Mouse (Mus musculus): ENCODE measurements around the gene Eefsec.

The Eefsec gene

DNA sequence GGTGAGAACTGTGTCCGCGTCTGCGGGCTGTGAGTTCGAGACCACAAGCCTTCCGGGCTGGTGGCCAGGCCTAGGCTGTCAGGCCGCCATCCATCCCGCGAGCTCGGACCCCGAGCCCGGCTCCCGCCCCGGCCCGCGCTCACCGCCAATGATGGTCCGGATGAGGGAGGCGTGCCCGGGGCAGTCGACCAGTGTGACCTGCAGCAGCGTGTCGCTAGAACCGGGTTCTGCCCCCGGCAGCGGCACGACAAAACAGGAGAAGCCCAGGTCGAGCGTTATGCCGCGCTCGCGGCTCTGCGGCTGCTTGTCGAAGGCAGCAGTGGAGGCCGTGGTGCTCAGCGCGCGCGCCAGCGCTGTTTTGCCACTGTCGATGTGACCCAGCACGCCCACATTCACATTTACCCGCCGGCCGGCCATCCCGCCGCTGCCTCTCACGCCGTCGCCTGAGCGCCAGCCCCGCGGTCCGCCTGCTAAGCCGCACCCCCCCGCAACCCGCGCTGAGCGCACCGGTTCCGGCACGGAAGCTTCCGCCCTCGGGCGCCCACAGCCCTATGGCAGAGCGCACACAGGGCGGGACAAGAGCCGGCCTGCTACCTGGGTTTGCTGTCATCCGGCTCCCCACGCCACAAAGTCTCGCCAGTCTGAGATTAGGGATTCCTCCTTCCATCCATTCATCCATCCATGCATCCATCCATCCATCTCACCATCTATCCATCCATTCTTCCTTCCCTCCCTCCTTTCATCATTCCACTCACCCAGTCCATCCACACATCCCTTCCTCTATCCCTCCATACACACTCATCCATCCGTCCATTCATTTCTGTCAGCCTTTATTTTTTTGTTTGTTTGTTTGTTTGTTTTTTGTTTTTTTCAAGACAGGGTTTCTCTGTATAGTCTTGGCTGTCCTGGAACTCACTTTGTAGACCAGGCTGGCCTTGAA is at the start of gene Eefsec:
Eefsec (minus strand) TSS at position 477 of the 940 bp plus-strand sequence.
- peak; percentile 87 to 88 for DNase-seq

DNA sequence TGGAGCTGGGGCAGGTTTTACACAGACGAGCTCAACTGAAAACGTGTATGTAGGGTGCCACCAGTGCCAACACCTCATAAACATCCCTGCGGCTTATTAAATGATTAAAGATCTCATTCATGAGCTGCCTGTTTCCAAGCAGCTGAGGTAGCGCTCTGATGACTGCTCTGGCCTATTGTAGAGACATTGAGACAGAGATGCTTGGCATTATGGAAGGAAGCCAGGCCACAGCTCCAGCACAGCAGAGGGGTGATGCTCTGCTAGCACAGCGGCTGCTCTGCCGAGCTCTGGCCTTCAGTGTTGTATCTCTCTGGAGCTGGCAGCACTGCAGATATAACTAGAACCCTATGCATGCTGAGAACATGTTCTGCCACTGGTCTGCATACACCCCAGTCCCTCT is 47.4 kb upstream of the Eefsec start:
- DNase-seq: no peak

DNA sequence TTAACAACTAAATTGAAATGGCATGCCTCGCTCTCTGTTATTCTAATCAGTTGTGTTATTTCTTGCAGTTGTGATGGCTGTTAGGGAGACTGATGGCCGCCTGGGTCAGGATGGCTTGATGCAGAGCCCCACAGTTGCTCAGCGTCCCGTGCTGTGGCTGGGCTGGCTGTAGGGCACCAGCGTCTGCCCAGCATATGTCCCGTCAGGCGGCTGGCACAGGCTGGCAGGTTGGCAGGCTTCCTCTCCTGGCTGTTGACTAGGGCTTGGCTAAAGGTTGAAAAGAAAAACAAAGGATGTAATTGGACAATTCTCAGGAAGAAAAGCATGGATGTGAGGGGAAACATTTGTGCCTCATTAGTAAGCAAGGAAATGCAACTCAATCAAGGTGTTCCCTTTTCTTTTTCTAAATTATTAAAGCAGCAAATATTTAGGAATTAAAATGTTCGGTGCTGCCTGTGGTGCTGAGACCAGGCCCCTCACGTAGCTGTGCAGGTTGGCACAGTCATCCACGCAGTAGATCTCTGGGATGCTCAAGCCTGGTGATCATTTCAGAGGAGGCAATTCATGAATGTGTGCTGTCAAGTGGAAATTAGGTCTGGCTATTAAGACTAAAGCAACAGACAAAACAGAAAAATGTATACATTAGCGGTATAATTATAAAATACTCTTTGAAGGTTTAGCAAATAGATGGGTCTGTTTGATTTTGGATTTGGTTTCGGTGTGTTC is 44.5 kb upstream of the Eefsec start:
- DNase-seq: peak; percentile 94 to 95

DNA sequence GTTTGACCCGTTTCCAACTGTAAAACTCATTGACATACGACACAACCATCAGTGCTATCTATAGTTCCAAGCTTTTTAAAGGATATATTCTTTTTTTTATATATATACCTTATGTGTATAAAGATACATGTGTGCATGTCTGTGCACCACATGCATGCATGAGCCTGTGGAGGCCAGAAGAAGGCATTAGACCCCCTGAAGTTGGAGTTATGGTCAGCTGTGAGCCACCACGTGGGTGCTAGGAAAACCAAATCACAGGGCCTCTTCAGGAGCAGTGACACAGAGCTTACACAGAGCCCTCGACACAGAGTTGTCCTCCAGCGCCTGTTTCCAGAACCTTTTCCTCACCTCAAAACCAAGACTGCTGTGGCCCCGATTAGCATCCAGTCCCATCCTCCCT is 43.5 kb upstream of the Eefsec start:
- DNase-seq: no peak

- no peak for DNase-seq
Measured at GRCm38 (mm10) chr6:88489026-88489425, 42.7 kb upstream of the Eefsec start.

DNA sequence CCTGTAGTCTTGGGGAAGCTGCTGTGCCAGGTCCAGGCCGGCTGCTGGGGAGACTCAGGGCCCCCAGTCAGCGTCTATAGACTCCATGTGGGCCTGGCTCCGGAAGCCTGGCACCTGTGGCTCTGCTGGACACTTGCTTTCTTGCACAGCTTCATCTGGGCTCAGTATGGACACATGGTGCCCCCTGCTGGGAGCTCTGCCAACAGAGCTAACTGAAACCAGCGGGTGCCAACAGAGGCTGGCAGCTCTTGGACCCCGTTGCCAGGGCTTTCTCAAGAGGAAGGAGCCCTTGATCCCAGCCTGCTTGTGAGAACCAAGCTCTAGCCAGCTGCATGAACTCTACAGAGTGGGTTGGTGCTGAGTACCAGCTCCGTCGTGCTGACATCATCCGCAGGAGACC is 40.6 kb upstream of the Eefsec start:
- DNase-seq: peak; percentile 42 to 48

- no peak for DNase-seq
Measured at GRCm38 (mm10) chr6:88485378-88485777, 39.0 kb upstream of the Eefsec start.

DNA sequence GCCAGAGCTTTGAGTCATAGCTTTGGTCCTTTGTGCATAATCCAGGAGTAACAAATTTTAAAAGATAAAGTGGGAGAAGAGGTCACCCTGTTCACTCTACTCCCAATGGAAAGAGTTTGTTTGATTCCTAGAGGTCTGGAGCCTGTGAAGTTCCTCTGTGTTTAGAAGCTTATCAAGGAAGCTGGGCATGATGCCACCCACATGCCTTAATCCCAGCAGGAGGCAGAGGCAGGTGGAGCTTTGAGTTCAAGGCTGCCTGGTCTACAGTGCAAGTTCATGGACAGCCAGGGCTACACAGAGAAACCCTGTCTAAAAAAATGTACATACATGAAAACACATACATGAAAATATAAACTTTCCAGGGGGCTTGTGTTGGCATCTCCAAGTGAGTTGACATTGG is 37.6 kb upstream of the Eefsec start:
- peak in 1 of 2 experiments; percentile 39 for DNase-seq

GRCm38 (mm10) chr6:88483111-88483510 is 36.8 kb upstream of the Eefsec start:
- peak; percentile 77 to 80 for DNase-seq

DNA sequence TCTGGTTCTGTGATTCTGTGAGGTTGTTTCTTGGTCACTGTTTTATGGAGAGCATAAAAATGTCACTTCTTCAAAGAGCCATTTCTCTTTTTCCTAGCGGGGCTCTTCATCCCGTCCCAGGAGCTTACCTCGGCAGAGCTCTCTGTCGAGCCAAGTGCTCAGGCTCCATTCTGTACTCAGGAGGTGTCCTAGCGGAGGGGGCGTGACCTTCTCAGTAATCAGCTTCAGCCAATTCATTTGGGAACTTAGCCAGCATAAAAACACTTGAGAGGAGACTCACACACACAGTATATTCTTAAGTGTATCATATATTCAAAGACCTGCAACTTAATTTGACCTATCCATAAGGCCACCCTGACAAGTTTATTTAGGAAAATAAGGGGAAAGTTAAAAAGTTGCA is 34.1 kb upstream of the Eefsec start:
- DNase-seq: no peak

- DNase-seq: no peak
Measured at GRCm38 (mm10) chr6:88469878-88470277, 23.5 kb upstream of the Eefsec start.

GRCm38 (mm10) chr6:88465181-88465920 is 19.0 kb upstream of the Eefsec start, which contains the start of gene Ruvbl1:
Gene Ruvbl1 (plus strand): TSS chr6:88465409.
- DNase-seq: peak; percentile 88 to 89

- DNase-seq: no peak
Measured at GRCm38 (mm10) chr6:88454545-88454944, 8.2 kb upstream of the Eefsec start.

GRCm38 (mm10) chr6:88447454-88447853 is 1.1 kb upstream of the Eefsec start:
- DNase-seq: no peak

DNA sequence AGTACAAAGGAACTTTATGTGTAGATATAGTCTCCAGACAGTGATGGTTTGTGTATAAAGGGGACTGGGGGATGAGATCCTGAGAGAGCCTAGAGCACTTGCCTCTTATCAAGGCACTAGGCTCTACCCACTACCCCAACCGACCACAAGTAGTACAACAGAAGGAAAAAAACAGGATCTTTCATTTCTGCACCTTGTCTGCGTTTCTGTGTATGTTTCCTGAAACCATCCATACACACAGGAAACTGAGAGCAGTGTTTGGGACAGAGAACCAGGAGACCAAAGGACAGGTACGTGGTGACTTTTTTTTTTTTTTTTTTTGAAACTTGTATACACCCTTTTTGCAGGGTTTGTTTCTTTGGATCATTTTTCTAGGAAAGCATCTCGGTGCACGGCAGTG is 678 bp downstream of the Eefsec start:
- no peak for DNase-seq

DNA sequence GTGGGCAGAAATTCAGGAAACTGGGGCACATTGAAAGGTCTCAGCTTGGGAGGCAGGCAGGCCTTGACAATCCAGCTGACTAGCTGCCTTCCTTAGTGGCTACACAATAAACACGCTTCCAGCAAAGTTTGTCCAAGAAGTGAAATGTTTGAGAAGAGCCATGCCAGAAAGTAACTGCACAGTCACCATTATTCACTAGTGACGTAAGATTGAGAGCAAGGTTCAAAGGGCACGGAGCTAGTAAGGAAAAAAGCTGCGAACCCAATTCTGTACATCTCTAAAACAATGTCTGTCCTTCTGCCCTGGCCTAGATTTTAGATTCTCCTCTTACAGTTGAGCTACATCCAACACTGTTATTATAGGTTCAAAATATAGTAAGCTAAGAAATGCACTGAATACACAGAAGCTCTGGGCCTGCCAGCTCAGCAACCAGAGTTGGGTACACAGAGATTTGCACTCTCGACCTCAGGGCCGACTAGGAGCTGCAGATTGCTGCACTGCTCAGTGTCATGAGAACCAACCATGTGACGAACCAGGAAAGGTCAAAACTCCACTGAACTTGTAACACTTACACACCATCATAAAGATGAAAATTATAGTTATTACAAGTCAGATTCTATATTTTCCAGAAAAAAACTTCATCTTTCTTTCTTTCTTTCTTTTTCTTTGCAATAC is 2.1 kb downstream of the Eefsec start:
- no peak for DNase-seq

GRCm38 (mm10) chr6:88443446-88443845 is 2.9 kb downstream of the Eefsec start:
- DNase-seq: no peak

DNA sequence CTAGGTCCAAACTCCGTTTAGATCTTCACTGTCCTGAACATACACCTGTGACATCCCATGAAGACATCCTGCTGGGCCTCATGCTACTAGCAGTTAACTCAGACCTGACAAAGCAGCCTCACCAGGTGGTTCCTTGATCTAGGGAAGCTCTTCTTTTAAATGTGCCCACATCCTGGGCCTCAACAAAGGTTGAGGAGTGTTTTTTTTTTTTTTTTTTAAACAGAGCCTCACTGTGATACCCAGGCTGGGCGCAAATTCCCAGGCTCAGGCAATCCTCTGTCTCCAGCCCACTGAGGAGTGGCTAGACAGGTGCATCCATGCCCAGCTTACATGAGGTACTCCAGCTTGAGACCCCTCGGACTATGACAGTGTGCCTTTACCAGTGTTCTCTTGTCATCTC is 3.8 kb downstream of the Eefsec start:
- DNase-seq: no peak

- no peak for DNase-seq
Measured at GRCm38 (mm10) chr6:88439056-88439455, 7.3 kb downstream of the Eefsec start.

GRCm38 (mm10) chr6:88435609-88436008 is 10.7 kb downstream of the Eefsec start:
- no peak for DNase-seq

DNA sequence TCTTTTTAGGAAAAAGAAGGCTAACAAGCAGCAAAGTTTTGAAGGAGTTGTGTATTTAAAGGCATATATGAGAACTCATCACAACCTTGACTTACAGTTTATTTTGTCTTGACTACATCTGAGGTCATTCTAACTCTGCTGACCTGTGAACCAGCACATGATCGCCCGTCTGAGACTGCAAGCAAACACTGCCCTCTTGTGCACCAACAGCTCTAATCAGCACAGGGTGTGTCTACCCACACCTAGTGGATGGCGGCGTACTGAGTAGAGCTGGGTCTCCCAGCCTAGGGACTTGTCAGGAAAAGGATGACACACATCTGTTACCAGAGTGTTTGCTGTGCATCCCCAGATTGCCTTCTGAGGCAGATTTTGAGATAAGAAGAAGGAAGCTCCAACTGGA is 15.1 kb downstream of the Eefsec start:
- DNase-seq: peak; percentile 24

DNA sequence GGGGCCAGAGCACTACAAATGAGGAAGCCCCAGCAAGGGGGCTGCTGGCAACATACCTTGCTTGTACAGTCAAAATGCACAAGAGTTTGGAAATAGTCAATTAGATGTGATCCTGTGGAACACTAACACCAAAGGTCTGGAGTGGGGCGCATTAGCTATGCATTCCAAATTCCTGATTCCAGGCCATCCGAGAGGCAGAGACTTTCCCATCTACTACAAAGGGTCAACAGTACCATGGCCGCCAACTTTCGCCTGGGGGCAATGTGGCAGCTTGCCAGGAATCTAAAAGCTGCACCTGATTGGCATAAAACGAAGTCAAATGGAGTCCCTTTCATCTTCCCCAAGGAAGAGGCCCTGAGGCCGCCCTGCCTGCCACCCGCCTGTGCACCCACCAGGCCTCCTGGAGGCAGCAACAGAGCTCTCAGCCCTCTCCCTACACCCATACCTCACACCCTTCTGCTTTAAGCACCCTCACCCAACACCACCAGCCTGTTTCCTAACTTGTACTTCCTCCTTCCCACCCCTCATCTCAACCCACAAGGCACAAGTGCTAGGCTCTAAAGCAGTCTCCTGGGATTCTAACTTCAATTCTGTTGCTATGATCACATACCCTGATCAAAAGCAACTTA is 30.1 kb downstream of the Eefsec start:
- DNase-seq: no peak
